9 mouse cellular contexts compared by ENCODE assay signal in the genomic region with DNA sequence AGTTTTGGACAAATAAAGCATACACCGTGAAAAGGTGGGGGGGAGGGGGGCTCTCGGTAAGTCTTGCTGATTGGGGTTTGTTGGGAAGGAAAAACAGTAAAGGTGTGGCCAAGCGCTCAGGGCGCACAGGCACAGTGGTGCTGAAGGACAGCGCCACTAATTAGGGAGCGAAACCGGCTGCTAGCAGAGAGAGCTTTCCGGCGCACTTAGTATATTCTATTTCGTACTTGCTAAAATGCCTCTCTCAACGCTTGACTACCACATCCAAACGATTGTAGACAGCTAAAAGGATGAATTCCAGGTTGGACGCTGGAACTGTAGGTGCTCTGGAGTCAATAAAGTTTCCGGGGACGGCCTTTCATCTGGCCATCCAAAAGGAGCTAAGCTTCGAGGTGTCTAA. TPM values are rescaled to one million over a fixed set of nuclear protein-coding genes. Genes with fewer than 3 reads are reported as not detected.
DNase-seq lines count a peak whose midpoint lies in the region; ATAC-seq and TF ChIP-seq lines count a peak whose summit lies in the region.
"Had no signal": no experiment of that assay in that cellular context is flagged by ENCODE, and none has a peak within 500 bp of the region (broad histone marks: within the 10 kb centered on the region; RNA-seq: fewer than 3 reads in every experiment).

No protein-coding gene starts in this region.

- H3K9ac ChIP-seq in liver, embryonic 11.5 days (ENCODE audit: low read depth, low read length) = no peak overlapping the region
- no peak overlapping the region for H3K9ac ChIP-seq in liver, postnatal 0 days (replicated peaks)
- no peak overlapping the region for H3K9ac ChIP-seq in stomach, postnatal 0 days (ENCODE audit: low read length)
- H3K9ac ChIP-seq: embryonic facial prominence, embryonic 12.5 days had no signal

- peak; percentile 38 for DNase-seq in liver, embryonic 11.5 days (ENCODE audit: low spot score)
- no peak for DNase-seq in liver, postnatal 0 days
- DNase-seq in embryo, embryonic 9.5 days (ENCODE audit: extremely low spot score) = peak; percentile 70
- DNase-seq in kidney, postnatal 25 days = peak; percentile 8 to 34
- DNase-seq in stomach, postnatal 0 days (ENCODE audit: low spot score) = peak; percentile 21
- DNase-seq in layer of hippocampus, adult 9-10 months (ENCODE audit: low spot score) = no peak
- no peak for DNase-seq in spleen, postnatal 14 days (ENCODE audit: low spot score in 2 of 2)
- DNase-seq: lung, adult 18-20 months had no signal

- H3K27ac ChIP-seq in liver, embryonic 11.5 days (ENCODE audit: low read depth, low read length) = no peak overlapping the region
- no peak overlapping the region for H3K27ac ChIP-seq in liver, postnatal 0 days (ENCODE audit: low read depth)
- no peak overlapping the region for H3K27ac ChIP-seq in stomach, postnatal 0 days (replicated peaks)
- H3K27ac ChIP-seq: embryonic facial prominence, embryonic 12.5 days had no signal

- no peak for ATAC-seq in liver, embryonic 11.5 days (replicated peaks; ENCODE audit: low FRiP score)
- ATAC-seq in liver, postnatal 0 days = no peak
- no peak for ATAC-seq in stomach, postnatal 0 days (ENCODE audit: low FRiP score, low TSS enrichment)

- no peaks in the 10 kb centered on the region for H3K36me3 ChIP-seq in liver, embryonic 11.5 days (ENCODE audit: control insufficient read depth, insufficient read depth, low read length)
- no peaks in the 10 kb centered on the region for H3K36me3 ChIP-seq in liver, postnatal 0 days (replicated peaks; ENCODE audit: insufficient read depth, low read length)
- no peaks in the 10 kb centered on the region for H3K36me3 ChIP-seq in stomach, postnatal 0 days (ENCODE audit: control insufficient read depth, insufficient read depth, low read length)
- H3K36me3 ChIP-seq: embryonic facial prominence, embryonic 12.5 days had no signal

- TF ChIP-seq EP300 in liver, postnatal 0 days (IDR thresholded peaks at IDR 0.05; ENCODE audit: low read depth) = no peak
- TF ChIP-seq EP300 in stomach, postnatal 0 days (optimal IDR thresholded peaks at IDR 0.05) = no peak

- no peaks in the 10 kb centered on the region for H3K9me3 ChIP-seq in liver, embryonic 11.5 days (ENCODE audit: control insufficient read depth, low read length)
- H3K9me3 ChIP-seq in liver, postnatal 0 days (ENCODE audit: low read length) = no peaks in the 10 kb centered on the region
- H3K9me3 ChIP-seq in stomach, postnatal 0 days (ENCODE audit: control insufficient read depth, low read length) = no peaks in the 10 kb centered on the region
- H3K9me3 ChIP-seq: embryonic facial prominence, embryonic 12.5 days had no signal

- H3K4me2 ChIP-seq in liver, embryonic 11.5 days = no peak overlapping the region
- no peak overlapping the region for H3K4me2 ChIP-seq in liver, postnatal 0 days (ENCODE audit: low read depth, low read length)
- H3K4me2 ChIP-seq in stomach, postnatal 0 days (replicated peaks; ENCODE audit: low read depth) = no peak overlapping the region
- H3K4me2 ChIP-seq: embryonic facial prominence, embryonic 12.5 days had no signal

- no peaks in the 10 kb centered on the region for H3K4me1 ChIP-seq in liver, embryonic 11.5 days (replicated peaks; ENCODE audit: control insufficient read depth, insufficient read depth, low read length)
- no peaks in the 10 kb centered on the region for H3K4me1 ChIP-seq in liver, postnatal 0 days (ENCODE audit: insufficient read depth)
- H3K4me1 ChIP-seq in stomach, postnatal 0 days (replicated peaks; ENCODE audit: control insufficient read depth, insufficient read depth) = no peaks in the 10 kb centered on the region
- H3K4me1 ChIP-seq: embryonic facial prominence, embryonic 12.5 days had no signal

- no peak for TF ChIP-seq CTCF in liver, postnatal 0 days (IDR thresholded peaks at IDR 0.05; ENCODE audit: low read depth)
- no peak for TF ChIP-seq CTCF in stomach, postnatal 0 days (IDR thresholded peaks at IDR 0.05; ENCODE audit: low read depth)

- 3% methylated on average over 16 of the region's 16 CpGs for WGBS in liver, embryonic 11.5 days
- WGBS in liver, postnatal 0 days (ENCODE audit: insufficient replicate concordance) = 2% methylated on average over 16 of the region's 16 CpGs
- 2% methylated on average over 16 of the region's 16 CpGs for WGBS in stomach, postnatal 0 days

- no peak overlapping the region for H3K4me3 ChIP-seq in liver, embryonic 11.5 days (ENCODE audit: low read depth, low read length)
- no peak overlapping the region for H3K4me3 ChIP-seq in liver, postnatal 0 days (ENCODE audit: low read depth, low read length)
- H3K4me3 ChIP-seq in stomach, postnatal 0 days (ENCODE audit: low read depth, low read length) = no peak overlapping the region
- H3K4me3 ChIP-seq: embryonic facial prominence, embryonic 12.5 days had no signal

- peaks cover 64% of the 10 kb centered on the region for H3K27me3 ChIP-seq in liver, embryonic 11.5 days (replicated peaks; ENCODE audit: control insufficient read depth, insufficient read depth, low read length)
- peaks cover 16% of the 10 kb centered on the region for H3K27me3 ChIP-seq in liver, postnatal 0 days (ENCODE audit: insufficient read depth, low read length)
- H3K27me3 ChIP-seq in stomach, postnatal 0 days (ENCODE audit: control insufficient read depth, insufficient read depth, low read length) = 0 out of 2 replicates have a peak, but pooled peaks cover 3% of the 10 kb centered on the region

RNA-seq across cellular contexts. Expression of a gene that starts 6.9 kb away (rescaled TPM):
- not detected in 2 replicates for polyA plus RNA-seq in liver, embryonic 11.5 days (2014; fragmentation: Nextera tagmentation; extraction: Ambion mirVana)
- polyA plus RNA-seq in liver, postnatal 0 days (2015; fragmentation: Nextera tagmentation; extraction: Ambion mirVana) = not detected in 2 replicates
- polyA plus RNA-seq in stomach, postnatal 0 days (2015; fragmentation: Nextera tagmentation; extraction: Ambion mirVana) = not detected in 2 replicates

Comparison
In these comparisons a context has a peak if more than half of its experiments do, and no peak if none do; other contexts are left out.
1. DNase-seq: peak in liver, embryonic 11.5 days (single experiment), embryo, embryonic 9.5 days (single experiment), kidney, postnatal 25 days (2 of 2) and stomach, postnatal 0 days (single experiment); none in liver, postnatal 0 days (single experiment), layer of hippocampus, adult 9-10 months (single experiment) and spleen, postnatal 14 days (0 of 2).